Mouse (Mus musculus) hematopoietic multipotent progenitor cell, adult 10-12 weeks (in vitro differentiated cells): ENCODE measurements around the gene Eif4g3. TPM values are rescaled to one million over a fixed set of nuclear protein-coding genes. Genes with fewer than 3 reads are reported as not detected.

Source experiments
- polyA plus RNA-seq: library from polyadenylated mRNA; stranded (reverse); fragments of >175 nt; gene quantifications from 2 replicates; pipeline ENCODE4 v1.2.3, GENCODE M21; 2012; ENCODE audit warnings: low replicate concordance

The Eif4g3 gene
- polyA plus RNA-seq = 94.4 and 118 TPM in 2 replicates

DNA sequence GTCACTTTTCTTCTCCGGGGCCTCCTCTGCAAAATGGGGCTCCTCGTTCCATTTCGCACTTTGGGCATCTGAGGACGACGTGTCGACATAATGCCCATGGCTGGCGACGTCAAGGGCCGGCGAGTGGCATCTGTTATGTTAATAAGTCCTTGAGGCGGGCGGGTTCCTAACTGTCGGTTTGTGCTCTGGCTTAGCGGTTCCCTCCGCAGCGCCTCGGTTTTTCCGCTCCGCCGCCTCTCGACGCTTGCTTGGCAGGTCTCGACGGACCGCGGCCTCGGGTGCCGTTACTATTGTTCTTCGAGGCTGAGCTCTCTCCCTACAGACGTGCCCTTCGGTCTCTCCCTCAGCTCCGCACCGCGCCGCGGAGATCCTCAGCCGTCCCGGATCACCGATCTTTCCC, at the start of gene Eif4g3:
Eif4g3 (plus strand) TSS at position 133 of the 400 bp plus-strand sequence.

DNA sequence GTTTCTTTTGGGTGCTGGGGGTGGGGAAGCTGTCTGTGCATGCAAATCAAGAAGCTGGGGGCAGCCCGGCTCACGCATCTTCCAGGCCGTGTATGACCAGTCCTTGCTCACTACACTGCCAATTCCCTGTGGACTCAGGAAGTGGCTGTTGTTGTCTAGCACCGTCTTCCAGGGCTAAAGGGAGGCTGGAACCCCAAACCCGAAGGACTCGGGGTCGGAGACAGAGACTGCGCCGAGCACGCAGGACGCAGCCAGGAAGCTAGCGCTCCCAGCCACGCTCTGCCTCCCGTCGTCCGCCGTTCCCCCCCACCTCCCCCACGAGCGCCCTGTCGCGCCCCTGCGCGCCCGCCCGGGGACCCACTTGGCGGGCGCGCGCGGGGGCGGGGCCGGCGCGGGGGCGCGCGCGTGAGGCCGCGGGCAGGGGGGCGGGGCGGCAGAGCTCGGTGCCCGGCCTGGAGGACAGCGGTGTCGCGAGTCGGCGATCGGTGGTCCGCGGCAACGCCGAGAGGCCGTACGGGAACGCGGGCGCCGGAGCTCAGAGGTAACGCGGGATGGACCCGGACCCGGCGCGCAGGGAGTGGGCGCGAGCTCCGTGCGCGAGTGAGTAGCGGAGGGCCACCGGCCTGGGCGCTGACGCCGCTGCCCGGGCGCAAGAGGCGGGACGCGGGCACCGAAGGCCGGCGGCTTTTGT, 223.5 kb downstream of the Eif4g3 start, which contains the start of gene Hp1bp3:
Hp1bp3 (plus strand) TSS at position 97 of the 691 bp plus-strand sequence.

GRCm38 (mm10) chr4:138250088-138250960, 257.5 kb downstream of the Eif4g3 start, which contains the start of the genes Sh2d5 and Kif17:
TSS of gene Sh2d5 (plus strand) at chr4:138250403.
TSS of gene Kif17 (plus strand) at chr4:138250435.

Other genes with a start within 250 kb of the Eif4g3 start
- gene Alpl, start 196.6 kb upstream of the Eif4g3 start, polyA plus RNA-seq = 11.0 and 21.4 TPM in 2 replicates
- 113 and 205 TPM in 2 replicates for gene Ece1, start 130.8 kb upstream of the Eif4g3 start, polyA plus RNA-seq
- gene Hp1bp3, start 223.3 kb downstream of the Eif4g3 start, polyA plus RNA-seq = 55.0 and 57.2 TPM in 2 replicates